20 mouse cellular contexts compared by ENCODE assay signal in genomic region chr19:4945540-4945939, GRCm38 (mm10). TPM values are rescaled to one million over a fixed set of nuclear protein-coding genes. Genes with fewer than 3 reads are reported as not detected.
"Had no signal": no experiment of that assay in that cellular context is flagged by ENCODE, and none has a peak within 500 bp of the region (broad histone marks: within the 10 kb centered on the region; RNA-seq: fewer than 3 reads in every experiment).

No protein-coding gene starts in this region.

- H3K4me2 ChIP-seq: lung, embryonic 15.5 days; midbrain, embryonic 11.5 days; midbrain, embryonic 13.5 days; midbrain, embryonic 15.5 days; neural tube, embryonic 12.5 days; stomach, embryonic 15.5 days had no signal

- H3K4me3 ChIP-seq: lung, embryonic 15.5 days; megakaryocyte, embryonic 14.5 days; midbrain, embryonic 13.5 days; midbrain, embryonic 15.5 days; neural tube, embryonic 12.5 days; stomach, embryonic 15.5 days had no signal

- H3K27me3 ChIP-seq: midbrain, embryonic 15.5 days had no signal

- H3K27ac ChIP-seq: lung, embryonic 15.5 days; macrophage; midbrain, embryonic 13.5 days; midbrain, embryonic 15.5 days; neural tube, embryonic 12.5 days; stomach, embryonic 15.5 days; stomach, postnatal 0 days had no signal

- DNase-seq: lung, adult 2 months; lung, postnatal 14 days; lung, postnatal 36 days; right cerebral cortex, postnatal 14 days; thymus, adult 2 months; thymus, postnatal 14 days; thymus, postnatal 36 days had no signal

- H3K9me3 ChIP-seq: lung, embryonic 15.5 days; megakaryocyte, embryonic 14.5 days; midbrain, embryonic 13.5 days; midbrain, embryonic 15.5 days; neural tube, embryonic 12.5 days; stomach, embryonic 15.5 days had no signal

- H3K9ac ChIP-seq: lung, embryonic 15.5 days; midbrain, embryonic 13.5 days; midbrain, embryonic 15.5 days; neural tube, embryonic 12.5 days; stomach, embryonic 15.5 days had no signal

- H3K36me3 ChIP-seq: lung, embryonic 15.5 days; midbrain, embryonic 13.5 days; midbrain, embryonic 15.5 days; neural tube, embryonic 12.5 days; stomach, embryonic 15.5 days had no signal

- ATAC-seq: lung, postnatal 0 days; midbrain, embryonic 13.5 days; midbrain, embryonic 15.5 days had no signal

RNA-seq across cellular contexts. Expression of gene Peli3, which starts 2.6 kb away (rescaled TPM):
- total RNA-seq: megakaryocyte progenitor cell, adult 5-6 weeks; monocyte, adult 5-6 weeks had no signal

RNA-seq across cellular contexts. Expression of gene Bbs1, which starts 39.1 kb away (rescaled TPM):
- total RNA-seq: monocyte, adult 5-6 weeks had no signal

RNA-seq across cellular contexts. Expression of gene Npas4, which starts 44.6 kb away (rescaled TPM):
- total RNA-seq: megakaryocyte progenitor cell, adult 5-6 weeks; monocyte, adult 5-6 weeks; neutrophil, adult 5-6 weeks had no signal
